Mouse (Mus musculus): ENCODE results near the gene Tpr.

- TF ChIP-seq TCF12 (IDR thresholded peaks at IDR 0.05; ENCODE audit: insufficient read depth, poor library complexity, severe bottlenecking) (no peak), POLR2A (IDR thresholded peaks at IDR 0.05; ENCODE audit: insufficient read length, low read depth) (no peak), E2F4 (IDR thresholded peaks at IDR 0.05; ENCODE audit: insufficient read depth) (no peak), USF1 (IDR thresholded peaks at IDR 0.05; ENCODE audit: low read depth) (no peak), SRF (IDR thresholded peaks at IDR 0.05; ENCODE audit: control insufficient read depth, insufficient read length, low read depth) (no peak), MYOG (IDR thresholded peaks at IDR 0.05; ENCODE audit: control insufficient read depth in 1 of 3, insufficient read depth in 1 of 3, insufficient read length in 2 of 3, low read depth in 2 of 3) (no peak), POLR2AphosphoS2 (IDR thresholded peaks at IDR 0.05; ENCODE audit: insufficient read length, low read depth) (no peak), MAX (IDR thresholded peaks at IDR 0.05; ENCODE audit: low read depth) (no peak), CEBPB (IDR thresholded peaks at IDR 0.05; ENCODE audit: insufficient read depth, poor library complexity, severe bottlenecking) (no peak), MYOD1 (IDR thresholded peaks at IDR 0.05; ENCODE audit: control insufficient read depth in 1 of 3, insufficient read length in 2 of 3, low read depth in 2 of 3) (no peak), REST (IDR thresholded peaks at IDR 0.05; ENCODE audit: insufficient read depth, insufficient read length) (no peak), TCF3 (IDR thresholded peaks at IDR 0.05; ENCODE audit: insufficient read length, low read depth) (no peak)
Observed at GRCm38 (mm10) chr1:150393488-150393852, 832 bp downstream of the Tpr start.
